Mouse (Mus musculus): ENCODE results near the gene Rufy1.
"Not testable (repeated sequence)": the region's sequence is repeated elsewhere in the genome, so short reads cannot be mapped to it uniquely, and the experiment has no call there.

The Rufy1 gene

DNA sequence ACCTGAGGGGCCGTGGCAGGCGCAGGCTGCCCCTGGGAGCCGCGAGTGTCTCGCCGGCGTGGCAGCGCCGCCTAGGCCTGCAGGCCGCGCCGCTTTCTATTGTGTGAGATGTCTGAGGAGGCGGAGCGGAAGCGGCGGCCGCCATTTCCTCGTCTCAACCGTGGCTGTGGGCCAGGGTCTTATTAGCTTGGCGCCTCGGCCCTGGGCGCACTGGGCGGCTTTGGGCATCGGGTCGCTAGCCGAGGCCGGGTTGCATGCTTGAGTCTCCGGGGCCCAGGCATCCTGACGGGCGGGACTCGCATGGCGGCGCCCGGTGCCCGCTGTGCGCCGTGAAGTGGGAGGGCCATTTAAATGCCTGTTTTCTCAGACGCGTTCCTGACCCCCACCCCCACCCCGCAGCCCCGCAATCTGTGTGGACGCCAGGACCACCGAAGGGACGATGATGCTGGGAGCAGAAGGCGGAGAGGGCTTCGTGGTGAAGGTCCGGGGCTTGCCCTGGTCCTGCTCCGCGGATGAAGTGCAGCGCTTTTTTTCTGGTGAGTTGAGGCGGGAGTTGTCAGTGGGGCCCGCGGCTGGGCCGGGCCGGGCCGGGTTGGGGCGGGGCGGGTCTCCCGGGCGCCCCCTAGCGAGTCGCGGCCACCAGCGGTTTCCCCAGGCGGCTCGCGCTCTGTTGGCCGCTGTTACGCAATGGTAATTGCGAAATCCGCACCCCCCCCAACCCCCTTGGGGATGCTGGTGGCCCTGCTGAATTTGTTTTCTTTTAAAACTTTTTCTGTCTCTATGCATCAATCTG, 52.8 kb downstream of the Rufy1 start:
- DNase-seq, result peak; percentile 74 to 83

DNA sequence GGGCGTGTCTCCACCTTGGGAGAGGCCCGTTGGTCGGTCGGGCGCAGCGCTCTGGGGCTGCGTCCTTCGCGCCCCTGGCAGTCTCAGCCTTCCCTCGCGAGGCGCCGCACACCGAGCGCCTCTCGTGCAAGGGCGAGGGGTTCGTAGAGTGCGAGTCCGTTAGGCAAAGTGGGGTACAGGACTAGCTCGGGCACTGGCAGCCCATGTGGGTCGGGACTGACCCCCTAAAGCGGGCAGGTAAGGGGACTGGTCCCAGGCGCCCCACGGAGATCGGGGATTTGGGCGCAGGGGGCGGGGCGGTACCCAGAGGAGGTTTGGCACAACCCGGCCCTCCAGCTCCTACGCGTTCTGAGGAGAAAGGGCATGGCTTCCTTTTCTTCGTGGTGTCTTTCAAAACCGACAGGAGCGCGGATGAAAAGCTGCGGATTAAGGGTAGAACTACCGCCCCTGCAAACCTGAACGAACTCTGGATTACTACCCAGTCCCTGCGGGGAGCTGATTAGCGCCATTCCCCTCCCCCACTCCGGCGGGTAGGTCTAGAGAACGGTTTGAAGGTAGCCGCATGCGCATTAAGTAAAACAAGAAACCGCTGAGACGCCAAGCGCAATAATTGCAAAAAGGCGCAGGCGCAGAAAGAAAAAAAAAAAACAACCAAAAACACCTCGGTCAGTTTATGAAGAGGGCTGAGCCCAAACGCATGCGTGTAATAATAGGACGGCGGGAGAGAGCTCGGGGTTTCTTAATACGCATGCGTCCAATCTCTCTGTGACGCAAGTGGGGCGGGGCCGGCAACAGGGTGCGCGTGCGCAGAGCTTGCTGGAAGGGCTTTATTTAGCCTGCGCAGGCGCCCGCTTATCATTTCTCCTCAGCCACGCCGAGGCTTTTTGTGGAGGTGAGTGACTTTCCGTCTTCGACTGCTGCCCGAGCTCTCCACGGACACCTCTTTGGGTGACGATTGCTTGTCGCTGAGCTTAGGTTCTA, 53.7 kb downstream of the Rufy1 start, which contains the start of gene Hnrnph1:
Gene Hnrnph1, plus strand, starts transcription at position 80 of the 981 bp plus-strand sequence.
- peak; percentile 99 for DNase-seq

DNA sequence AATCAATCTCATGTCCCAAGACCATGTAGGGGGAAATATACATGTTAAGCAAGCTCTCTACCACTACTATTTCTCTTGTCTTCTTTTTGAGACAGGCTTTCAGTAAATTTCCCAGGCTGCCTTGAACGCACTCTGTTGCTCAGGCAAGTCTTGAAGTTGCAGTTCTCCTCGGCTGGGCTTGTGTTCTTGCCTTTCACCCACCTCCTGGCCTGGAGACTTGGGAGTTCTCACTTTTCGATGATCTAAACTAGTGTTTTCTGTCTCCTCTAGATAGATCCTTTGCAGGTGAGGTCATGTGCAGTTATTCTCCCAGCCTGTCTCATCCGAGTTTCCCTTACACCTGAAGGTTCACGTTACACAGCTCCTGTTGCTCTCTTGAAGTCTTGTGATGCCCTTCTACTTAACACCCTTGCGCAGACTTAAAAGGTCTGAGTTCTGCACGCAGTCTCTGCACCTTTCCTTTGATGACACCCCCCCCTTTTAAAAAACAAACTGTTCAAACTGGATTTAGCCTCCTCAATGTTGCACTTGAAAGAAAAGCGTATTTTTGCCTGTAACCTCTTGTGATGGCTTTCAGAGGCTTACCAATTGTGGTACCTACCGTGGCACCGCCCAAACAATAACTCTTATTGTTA, 54.7 kb downstream of the Rufy1 start:
- peak in 1 of 2 experiments; percentile 23 for DNase-seq

DNA sequence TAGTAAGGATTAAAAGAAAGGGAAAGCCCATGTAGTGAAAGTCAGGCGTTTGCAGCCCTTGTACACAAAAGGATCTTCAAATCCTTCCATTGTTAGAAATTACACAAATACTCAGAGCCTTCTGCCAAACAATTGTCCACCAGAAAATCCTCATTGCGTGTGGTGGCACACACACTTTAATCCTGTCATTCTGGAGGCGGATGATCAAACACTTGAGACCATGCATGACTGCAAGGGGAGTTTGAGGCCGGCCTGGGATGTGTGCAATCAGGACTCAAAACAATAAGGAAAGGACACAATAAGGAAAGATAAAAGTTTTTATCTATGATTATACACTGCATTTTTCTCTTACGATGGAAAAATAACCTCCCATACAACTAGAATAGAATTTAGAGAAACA, 55.5 kb downstream of the Rufy1 start:
- no peak for DNase-seq

DNA sequence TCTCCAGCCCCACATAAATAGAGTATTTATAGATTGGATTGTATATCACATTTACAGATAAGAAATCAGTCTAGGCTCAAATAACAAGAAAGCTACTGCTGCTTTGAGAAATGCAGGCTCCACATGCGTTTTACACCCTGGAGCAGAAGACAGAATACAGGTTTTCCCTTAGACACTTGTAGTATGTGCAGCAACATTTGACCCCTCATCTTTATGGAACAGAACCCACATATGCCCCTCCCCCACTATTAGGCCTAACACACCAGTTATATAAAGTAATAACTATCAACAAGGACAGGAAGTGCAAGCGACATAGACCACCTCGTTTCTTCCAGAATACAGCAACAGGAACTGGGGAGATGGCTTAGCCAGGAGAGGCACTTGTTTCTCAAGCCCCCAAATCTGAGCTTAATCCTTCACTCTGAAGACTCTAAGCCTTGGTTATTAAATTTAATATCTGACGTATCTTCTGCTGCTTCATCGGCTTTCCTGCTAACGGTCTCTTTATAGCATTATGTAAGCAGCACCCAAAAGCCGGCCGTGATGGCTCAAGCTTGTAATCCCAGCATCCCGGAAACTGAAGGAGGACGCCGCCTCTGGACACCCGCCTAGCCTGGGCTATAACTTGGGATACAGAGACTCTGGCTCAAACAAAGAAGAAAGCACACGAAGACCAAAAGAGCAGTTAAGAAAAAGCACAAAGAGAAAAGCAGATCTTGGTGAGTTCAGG, 56.5 kb downstream of the Rufy1 start:
- DNase-seq, result no peak

DNA sequence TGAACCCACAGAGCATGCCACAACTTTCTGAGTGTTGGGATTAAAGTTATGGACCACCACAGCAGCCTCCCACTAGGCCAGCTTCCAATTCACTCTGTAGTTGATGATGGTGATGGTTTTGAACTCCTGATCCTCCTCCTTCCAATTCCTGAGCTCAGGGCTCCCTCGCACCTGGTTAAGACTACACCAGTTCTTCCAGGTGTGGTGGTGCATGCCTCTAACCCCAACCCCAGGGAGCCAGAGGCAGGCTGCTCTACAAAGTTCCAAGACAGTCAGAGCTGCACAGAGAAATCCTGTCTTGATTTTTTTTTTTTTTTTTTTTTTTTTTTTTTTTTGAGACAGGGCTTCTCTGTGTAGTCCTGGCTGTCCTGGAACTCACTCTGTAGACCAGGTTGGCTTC, 57.3 kb downstream of the Rufy1 start:
- DNase-seq, result no peak

DNA sequence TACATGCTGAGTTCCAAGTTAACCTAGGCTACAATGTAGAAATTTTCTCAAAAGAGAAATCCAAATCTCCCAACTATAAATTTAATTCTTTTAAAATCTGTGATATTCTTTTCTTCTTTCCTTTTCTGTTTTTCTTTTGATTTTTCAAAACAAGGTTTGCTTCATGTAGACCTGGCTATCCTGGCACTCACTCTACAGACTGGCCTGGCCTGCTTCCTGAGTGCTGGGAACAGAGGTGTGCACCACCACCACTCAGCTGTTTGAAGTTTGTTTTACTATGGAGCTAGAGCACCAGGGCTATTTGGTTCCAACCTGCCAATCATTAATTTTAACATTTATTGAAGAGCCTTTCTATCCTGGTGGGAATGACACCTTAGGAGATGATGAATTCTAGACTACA, 57.8 kb downstream of the Rufy1 start:
- no peak for DNase-seq

DNA sequence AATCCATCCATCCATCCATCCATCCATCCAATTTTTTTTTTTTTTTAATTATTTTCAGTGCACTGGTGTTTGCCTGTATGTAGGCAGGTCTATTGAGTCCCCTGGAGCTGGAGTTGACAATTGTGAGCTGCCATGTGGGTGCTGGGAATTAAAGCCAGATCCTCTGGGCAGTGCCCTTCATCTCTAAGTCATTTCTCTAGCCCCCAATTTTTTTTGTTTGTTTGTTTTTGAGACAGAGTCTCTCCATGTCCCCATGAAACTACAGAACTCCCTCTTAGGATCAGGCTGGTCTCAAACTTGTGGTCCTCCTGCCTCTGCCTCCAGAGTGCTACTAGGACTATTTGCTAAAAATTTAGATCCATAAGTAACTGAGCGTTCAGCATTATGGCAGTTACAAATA, 59.0 kb downstream of the Rufy1 start:
- DNase-seq, result no peak

DNA sequence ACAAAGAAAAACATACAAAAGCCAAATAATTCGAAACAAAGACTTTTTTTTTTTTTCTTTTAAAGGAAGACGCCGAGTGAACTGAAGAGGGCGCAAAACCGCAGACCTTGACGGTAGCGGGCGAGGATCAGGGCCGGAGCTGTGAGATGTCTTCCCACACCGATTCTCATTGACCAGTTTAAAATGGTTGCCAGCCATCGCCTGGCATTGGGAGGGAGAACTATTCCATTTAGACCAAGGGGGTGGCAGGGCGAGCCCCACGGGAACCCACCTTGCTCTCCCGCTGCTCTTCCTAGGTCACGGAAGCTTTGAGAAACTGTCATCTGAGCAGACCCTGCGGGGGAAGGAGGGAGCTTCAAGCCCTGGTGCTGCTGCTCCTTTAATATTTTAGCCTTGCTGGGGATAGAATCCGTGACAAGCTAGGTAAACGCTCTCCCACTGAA, 59.5 kb downstream of the Rufy1 start:
- DNase-seq, result peak; percentile 75 to 77

DNA sequence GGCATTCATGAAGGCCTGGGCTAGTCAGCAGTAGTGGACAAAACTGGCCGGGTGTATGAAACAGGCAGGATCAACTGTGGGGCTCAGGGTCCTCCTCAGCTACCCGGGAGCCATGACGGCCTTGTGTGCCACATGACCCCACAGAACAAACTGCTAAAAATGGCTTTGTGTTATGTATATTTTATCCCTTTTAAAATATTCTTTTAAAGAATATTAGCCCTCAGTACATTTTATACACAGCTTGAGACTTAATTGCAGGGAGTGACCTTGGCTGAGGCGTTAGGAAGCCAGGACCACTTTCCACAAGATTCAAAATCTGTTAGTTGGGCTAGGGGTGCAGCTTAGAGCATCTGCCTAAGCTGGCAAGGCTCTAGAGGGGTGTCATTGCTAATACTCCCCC, 60.0 kb downstream of the Rufy1 start:
- DNase-seq, result no peak

DNA sequence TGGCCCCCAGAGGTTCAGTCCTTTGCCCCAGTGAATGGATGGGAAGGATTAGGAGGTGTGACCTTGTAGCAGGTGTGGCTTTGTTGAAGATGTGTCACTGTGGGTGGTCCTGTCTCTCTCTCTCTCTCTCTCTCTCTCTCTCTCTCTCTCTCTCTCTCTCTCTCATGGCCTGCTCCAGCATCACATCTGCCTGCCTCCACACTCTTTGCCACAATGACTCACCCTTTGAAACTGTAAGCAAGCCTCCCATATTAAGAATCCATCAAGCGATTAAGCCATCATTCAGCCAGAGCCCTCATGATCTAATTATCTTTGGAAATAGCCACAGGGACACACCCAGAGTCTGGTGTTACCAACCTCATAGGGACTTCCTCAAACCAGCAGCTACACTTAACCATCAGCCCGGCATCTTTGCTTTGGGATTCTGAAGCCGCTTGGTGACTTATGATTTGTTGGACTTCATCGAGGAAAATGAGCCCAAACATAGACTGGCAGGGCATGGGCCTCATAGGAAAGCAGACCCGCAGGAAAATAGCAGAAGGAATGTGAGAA, 61.5 kb downstream of the Rufy1 start:
- no peak for DNase-seq

DNA sequence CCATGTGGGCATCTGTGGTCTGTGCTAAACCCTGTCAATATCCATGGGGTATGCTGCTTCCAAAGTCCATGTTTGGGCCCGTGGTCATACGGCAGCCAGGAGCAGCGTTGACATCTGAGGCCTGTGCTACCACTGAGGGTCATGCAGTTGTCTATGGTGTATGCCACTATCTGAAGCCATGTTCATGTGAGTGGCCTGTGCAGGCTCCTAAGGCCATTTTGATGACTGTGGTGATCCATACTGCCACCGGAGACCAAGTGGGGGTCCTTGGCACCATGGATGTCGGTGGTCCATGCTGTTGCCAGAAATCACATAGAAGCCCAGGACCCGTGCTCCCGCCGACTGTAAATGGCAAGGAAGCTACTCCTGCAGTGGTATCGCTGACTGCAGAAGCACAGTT, 63.4 kb downstream of the Rufy1 start:
- no peak for DNase-seq

DNA sequence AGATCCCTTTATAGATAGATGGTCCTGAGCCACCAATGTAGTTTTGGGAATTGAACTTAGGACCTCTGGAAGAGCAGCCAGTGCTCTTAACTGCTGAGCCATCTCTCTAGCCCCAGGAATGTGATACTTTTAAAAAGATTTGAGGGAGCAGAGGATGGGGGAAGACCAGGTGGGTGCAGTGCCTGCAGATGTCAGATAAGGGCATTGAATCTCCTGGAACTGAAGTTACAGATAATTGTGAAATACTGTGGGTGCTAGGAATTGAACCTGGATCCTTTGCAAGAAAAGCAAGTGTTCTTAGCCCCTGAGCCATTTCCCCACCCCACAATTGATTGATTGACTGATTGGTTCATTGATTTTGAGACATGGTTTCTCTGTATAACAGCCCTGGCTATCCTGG, 65.6 kb downstream of the Rufy1 start:
- DNase-seq, result no peak

DNA sequence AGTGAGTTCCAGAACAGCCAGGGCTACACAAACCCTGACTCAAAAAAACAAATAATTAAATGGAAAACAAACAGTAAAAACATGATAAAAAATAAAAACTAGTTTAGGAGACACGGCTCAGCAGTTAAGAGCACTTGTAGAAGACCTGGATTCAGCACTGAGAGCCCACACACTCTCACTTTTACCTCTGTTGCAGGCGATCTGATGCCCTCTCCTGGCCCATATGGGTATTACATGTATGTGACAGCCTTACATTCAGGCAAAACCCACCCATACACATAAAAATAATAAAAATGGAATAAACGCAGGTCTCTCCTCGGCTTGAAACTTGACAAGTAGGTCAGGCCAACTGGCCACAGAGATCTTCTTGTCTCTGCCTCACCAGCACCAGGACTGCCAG, 66.4 kb downstream of the Rufy1 start:
- peak; percentile 71 to 87 for DNase-seq

DNA sequence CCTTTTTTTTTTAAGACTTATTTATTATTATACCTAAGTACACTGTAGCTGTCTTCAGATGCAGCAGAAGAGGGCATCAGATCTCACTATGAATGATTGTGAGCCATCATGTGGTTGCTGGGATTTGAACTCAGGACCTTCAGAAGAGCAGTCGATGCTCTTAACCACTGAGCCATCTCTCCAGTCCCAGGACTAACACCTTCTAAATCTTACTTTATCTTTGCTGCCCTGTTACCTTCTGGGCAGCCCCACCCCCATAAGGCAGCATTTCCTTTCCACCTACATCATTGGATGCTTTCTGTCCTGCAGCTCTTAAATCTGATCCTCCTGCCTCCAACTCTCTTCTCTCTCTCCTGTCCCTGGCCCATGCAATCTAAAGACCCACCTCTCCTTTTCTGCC, 69.6 kb downstream of the Rufy1 start:
- DNase-seq, result not testable (repeated sequence)

DNA sequence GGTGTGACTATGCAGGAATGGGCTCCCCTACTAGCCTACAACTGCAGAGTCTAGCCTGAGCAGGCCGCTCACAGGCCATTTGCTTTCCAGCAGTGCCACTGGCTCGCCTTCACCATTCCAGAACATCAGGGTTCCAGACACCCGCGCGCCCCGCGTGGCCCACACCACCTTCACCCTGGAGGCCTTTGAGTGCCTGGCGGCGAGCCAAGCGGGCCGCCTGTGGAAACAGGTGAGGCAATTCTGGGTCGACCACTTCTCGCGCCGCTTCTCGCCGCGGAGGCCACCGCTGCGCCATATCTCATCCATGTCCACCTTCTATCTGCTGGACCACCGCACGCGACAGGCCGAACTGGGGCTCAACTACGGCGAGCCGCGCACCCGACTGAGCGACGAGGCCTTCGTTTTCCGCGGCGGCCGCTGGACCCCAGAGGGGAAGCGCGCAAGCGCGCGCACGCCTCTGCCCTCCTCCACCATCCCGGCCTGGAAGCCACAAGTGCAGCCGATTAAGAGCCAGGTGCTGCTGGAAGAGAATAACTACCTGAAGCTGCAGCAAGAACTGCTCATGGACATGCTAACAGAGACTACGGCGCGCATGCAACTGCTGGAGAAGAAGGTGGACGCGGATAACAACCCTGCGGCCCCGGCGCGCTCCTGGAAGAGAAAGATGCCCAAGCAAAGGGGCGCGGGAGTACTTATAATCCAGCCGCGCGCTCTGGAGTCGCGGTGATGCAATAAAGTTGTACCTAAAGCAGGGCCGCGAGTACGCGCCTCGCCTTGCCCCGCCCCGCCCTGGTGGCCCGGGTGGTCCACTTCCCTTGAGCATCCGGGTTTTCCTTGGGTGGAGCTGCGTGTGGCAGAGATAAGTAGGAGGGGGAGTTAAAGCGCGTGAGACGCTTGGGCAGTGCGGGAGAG, 71.7 kb downstream of the Rufy1 start:
- DNase-seq, result peak; percentile 56 to 60

DNA sequence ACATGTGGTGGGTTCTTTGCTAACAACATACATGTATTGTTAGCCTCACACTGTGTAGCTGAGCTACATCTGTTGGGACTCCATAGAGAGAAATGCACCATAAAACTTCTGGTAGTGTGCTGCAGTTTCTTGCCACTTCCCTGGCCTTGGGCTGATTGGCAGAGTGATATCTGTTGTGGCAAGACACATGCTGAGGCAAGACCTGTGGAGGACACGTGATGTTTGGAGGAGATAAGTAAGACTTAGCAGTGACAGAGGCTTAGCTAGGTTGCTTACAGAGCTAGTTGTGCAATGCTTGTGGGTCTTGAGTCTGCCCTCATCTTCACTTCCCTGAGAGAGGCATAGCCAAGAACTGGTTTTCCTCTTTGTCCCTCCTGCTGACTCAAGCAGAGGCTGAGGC, 75.5 kb downstream of the Rufy1 start:
- DNase-seq, result no peak

DNA sequence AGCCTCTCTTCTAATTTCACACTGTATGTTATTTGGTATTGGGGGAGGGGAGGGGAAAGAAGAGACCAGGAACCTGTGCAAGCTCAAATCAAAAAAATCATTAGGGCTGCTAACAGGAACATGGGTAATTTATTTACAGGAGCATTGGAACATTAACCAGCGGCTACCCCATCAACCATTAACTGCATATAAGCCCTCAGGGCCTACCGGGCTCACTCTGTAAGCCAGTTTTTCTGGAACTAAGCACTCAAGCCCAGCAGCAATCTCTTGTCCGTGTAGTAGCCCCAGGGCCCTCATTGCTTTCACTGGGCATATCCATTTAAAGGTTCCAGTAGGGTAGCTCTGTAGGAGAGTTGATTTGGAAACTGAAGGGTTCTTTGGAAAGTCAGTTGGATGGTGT, 76.1 kb downstream of the Rufy1 start:
- no peak for DNase-seq

DNA sequence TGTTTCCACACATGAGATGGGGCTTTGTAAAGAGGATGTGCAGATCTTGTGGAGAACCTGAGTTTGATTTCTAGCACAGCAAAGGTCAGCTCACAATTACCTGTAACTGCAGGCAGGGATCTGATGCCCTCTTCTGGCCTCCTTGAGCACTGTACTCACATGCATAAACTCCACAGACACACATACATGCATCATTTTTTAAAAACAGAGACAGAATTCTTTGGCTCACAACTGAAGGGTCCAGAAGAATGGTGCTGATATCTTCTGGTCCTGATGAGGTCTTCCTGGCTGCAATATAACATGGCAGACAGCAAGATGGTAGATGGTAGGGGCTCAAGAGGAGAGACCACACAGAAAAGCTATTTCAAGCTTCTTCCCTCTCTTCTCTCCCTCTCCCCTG, 76.8 kb downstream of the Rufy1 start, which contains the start of gene Cby3:
Gene Cby3, plus strand, starts transcription at position 301 of the 400 bp plus-strand sequence.
- no peak for DNase-seq

DNA sequence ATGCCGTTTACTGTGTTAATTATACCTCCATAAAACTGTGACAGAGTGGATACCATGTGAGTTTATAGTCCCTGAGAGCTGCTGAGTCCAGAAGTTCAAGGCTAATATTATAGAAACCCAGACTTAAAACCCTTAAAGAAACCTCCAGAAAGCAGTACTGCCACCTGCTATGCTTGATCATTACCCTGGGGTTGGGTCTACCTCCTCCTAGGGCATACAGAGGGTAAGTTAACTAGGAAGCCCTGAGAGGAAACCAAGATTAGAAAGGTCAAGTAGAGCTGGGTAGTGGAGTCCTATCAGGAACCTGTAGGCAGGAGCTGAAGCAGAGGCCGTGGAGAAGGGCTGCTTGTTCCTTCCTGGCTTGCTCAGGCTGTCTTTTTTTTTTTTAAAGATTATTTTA, 78.7 kb downstream of the Rufy1 start:
- DNase-seq, result no peak

All from cerebellum, postnatal 36 days (tissue).